Mouse (Mus musculus) embryo, embryonic 9.5 days (tissue): Measurements from ENCODE around the gene Carhsp1.

Experiments used
- DNase-seq: peaks from one replicate; pipeline ENCODE4 v3.0.0-alpha.2; 2017; ENCODE audit errors: extremely low spot score

The Carhsp1 gene

DNA sequence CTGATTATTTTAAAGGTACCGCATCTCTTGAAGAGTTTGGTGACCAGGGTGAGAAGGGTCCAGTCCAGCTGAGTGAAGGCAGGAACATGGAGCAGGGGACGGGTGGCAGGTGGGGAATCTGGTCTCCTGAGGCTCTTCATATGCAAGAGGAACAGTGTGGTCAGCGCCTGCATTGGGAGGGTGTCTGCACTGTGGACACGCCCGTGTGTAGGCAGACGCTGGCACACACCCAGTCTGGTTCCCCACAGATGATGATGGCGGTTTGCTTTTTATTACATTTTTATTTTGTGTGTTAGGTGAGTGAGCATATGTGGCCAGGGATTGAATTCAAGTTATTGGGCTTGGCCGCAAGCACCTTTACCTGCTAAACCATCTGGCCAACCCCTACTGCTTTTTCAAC lies 3.6 kb upstream of the Carhsp1 start:
- no peak for DNase-seq

DNA sequence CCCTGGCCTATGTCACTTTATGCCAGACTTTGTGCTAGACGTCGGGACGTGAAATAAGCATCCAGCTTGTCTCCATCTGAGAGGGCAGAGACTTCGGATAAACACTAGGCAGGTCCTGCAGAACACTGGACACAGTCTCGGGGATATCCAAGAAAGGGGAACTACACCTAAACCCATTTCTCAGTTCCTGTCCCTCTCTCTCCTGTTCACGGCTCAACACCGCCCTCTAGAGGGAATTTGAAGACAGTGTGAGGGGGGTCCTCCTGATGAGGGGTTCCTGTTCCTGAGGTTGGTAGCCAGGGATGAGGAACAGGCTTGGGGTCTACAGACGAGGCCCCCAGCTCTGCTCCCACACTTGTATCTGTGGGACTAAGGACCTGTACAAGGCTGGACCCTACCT lies 2.2 kb upstream of the Carhsp1 start:
- DNase-seq: peak; percentile 81

GRCm38 (mm10) chr16:8673343-8673742 lies 1.4 kb upstream of the Carhsp1 start:
- DNase-seq: no peak

GRCm38 (mm10) chr16:8672811-8673210 lies 856 bp upstream of the Carhsp1 start:
- no peak for DNase-seq

- DNase-seq: no peak
Measured at GRCm38 (mm10) chr16:8672350-8672687, 364 bp upstream of the Carhsp1 start.

- DNase-seq: peak; percentile 66
Measured at GRCm38 (mm10) chr16:8670041-8671035, 1.6 kb downstream of the Carhsp1 start.

GRCm38 (mm10) chr16:8669432-8669831 lies 2.5 kb downstream of the Carhsp1 start:
- no peak for DNase-seq

DNA sequence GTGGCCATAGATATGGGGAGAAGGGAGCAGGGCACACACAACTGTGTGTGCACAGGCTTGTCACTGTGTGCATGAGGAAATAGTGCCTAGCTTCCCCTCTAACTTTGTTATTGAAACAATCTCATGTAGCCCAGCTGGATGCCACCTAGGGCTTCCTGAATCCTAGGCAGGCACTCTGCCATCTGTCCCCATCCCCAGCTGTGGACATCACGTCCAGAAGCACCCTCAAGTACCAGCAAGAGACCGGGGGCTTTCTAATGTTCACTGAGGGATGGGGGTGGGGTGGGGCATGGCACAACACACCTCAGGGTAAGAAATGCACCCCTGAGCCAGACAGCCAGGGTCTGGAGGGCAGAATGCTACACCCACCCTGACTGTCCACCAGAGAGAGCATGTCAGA lies 3.6 kb downstream of the Carhsp1 start:
- DNase-seq: no peak

DNA sequence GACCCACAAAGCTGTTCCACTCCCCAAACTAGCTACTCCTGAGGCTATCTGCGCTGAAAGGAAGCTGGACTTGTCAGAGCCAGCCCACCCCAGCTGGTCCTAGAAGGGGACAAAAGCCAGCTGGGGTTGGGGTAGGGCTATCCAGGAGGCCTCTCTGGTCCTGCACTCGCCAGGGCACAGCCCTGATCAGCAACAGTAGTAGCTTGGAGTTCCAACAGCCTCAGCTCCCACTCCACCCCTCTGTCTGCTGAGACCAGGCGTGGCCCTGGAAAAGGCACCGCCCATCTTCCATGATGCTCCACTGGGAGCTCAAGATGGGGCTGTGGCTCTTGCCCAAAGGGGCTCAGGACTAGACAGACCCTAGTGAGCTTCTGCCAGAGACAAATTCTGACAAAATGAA lies 4.1 kb downstream of the Carhsp1 start:
- DNase-seq: no peak

GRCm38 (mm10) chr16:8667261-8667660 lies 4.7 kb downstream of the Carhsp1 start:
- DNase-seq: no peak

DNA sequence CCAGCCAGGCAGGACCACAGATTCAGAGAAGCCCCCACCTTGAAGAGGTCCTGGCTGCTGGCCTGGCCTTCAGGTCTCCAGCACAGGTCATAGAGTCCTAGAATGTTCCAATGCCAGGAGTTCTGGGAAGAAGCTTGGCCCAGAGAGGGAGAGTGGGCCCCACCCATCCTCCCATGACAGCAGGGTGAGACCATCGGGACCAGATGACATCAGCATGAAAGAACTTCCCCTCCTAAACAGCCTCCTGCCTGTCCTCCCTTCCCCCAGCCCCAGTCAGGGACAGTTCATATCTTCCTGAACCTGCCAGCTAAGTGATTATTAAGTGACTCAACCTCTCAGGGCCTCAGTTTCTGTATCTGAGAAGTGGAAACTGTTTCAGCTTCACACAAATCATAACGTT lies 5.5 kb downstream of the Carhsp1 start:
- no peak for DNase-seq

GRCm38 (mm10) chr16:8665367-8665766 lies 6.6 kb downstream of the Carhsp1 start:
- no peak for DNase-seq

GRCm38 (mm10) chr16:8663606-8664539 lies 8.1 kb downstream of the Carhsp1 start:
- DNase-seq: no peak

GRCm38 (mm10) chr16:8663022-8663421 lies 8.9 kb downstream of the Carhsp1 start:
- no peak for DNase-seq

DNA sequence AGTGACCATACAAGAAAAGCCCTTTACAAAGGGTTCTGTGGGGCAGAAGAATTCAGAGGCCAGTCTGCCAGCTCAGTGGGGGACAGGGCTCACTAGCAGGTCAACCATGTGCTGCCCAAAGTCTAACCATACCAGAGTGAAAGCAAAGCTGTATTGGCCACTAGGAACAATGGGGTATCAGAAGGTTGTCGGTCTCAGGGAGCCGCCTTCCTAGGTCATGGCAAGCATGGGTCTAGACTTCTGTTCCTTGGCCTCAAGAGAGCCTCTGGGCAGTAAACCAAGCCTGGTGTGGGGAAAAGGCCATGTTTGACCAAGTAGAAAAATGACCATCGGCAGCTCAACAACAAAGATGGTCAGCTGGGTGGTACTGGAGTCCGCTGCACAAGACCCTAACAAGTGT lies 13.2 kb downstream of the Carhsp1 start:
- DNase-seq: no peak

DNA sequence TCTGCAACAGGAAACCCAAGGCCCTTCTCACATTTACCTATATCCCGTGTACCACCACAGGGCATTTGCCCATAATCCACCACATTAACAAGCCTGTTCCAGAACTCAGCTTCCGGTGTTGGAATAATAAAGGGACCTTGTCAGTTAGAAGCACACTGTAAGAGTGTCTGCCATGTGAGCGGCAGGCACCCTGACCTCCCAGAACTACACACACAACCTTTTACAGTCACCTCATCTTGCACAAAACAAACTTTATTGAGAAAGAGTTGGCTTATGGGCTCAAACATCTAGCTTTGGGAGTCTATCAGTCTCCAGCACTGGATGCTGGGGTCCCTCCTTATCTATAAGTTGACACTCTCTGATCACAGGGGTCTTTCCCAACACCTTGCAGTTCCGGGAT lies 13.6 kb downstream of the Carhsp1 start:
- no peak for DNase-seq

- DNase-seq: no peak
Measured at GRCm38 (mm10) chr16:8656256-8656655, 15.7 kb downstream of the Carhsp1 start.

GRCm38 (mm10) chr16:8655599-8655998 lies 16.4 kb downstream of the Carhsp1 start:
- DNase-seq: no peak

- no peak for DNase-seq
Measured at GRCm38 (mm10) chr16:8655108-8655507, 16.8 kb downstream of the Carhsp1 start.

GRCm38 (mm10) chr16:8650007-8650406 lies 21.9 kb downstream of the Carhsp1 start:
- DNase-seq: no peak

DNA sequence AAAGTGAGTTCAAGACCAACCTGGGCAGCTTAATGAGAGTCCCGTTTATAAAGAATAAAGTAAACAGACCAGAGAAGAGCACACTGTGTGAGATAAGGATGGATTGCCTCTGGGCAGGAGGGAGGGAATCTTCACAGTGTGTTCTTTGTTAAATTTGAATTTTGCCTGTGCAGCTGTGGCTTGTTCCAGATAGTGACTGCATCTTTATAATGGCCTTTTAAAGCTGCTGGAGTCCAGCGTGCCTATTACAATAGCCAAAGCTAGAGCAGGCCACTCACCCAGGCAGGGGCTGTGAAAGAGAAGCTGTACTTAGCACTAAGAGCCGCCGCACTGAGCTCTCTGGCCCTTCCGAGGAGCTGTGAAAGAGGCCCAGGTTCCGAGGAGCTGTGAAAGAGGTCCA lies 26.4 kb downstream of the Carhsp1 start:
- DNase-seq: no peak

GRCm38 (mm10) chr16:8643855-8644254 lies 28.1 kb downstream of the Carhsp1 start:
- peak; percentile 35 for DNase-seq
